Mouse (Mus musculus): ENCODE measurements around the gene Med12l. TPM values are rescaled to one million over a fixed set of nuclear protein-coding genes. Genes with fewer than 3 reads are reported as not detected.
"Not testable (repeated sequence)": the region's sequence is repeated elsewhere in the genome, so short reads cannot be mapped to it uniquely, and the experiment has no call there.

Med12l gene
- polyA plus RNA-seq, 1 experiment from 2014 or later, result 3.1 TPM

GRCm38 (mm10) chr3:59128681-59129080 lies 123.1 kb downstream of the Med12l start:
- Histone ChIP-seq H3K27me3 (no peaks in the 10 kb centered on the region), H3K4me2 (replicated peaks) (no peak overlapping the region), H3K27ac (replicated peaks) (no peak overlapping the region), H3K4me3 (replicated peaks) (no peak overlapping the region), H3K4me1 (peaks cover 6% of the 10 kb centered on the region; the same call in 1 of the 2 replicates), H3K9me3 (replicated peaks) (no peaks in the 10 kb centered on the region), H3K36me3 (no peaks in the 10 kb centered on the region), H3K9ac (no peak overlapping the region)
- WGBS, result 81% methylated on average over 20 of the region's 20 CpGs
- ATAC-seq (ENCODE audit: insufficient number of reproducible peaks, low FRiP score, low TSS enrichment, low read depth), result no peak

GRCm38 (mm10) chr3:59129547-59129946 lies 123.9 kb downstream of the Med12l start:
- Histone ChIP-seq H3K9ac (no peak overlapping the region), H3K27ac (replicated peaks) (no peak overlapping the region), H3K4me1 (peaks cover 6% of the 10 kb centered on the region; the same call in 1 of the 2 replicates), H3K9me3 (replicated peaks) (no peaks in the 10 kb centered on the region), H3K27me3 (no peaks in the 10 kb centered on the region), H3K4me2 (replicated peaks) (no peak overlapping the region), H3K4me3 (replicated peaks) (no peak overlapping the region), H3K36me3 (no peaks in the 10 kb centered on the region)
- 89% methylated on average over 3 of the region's 3 CpGs for WGBS
- ATAC-seq (ENCODE audit: insufficient number of reproducible peaks, low FRiP score, low TSS enrichment, low read depth), result no peak

DNA sequence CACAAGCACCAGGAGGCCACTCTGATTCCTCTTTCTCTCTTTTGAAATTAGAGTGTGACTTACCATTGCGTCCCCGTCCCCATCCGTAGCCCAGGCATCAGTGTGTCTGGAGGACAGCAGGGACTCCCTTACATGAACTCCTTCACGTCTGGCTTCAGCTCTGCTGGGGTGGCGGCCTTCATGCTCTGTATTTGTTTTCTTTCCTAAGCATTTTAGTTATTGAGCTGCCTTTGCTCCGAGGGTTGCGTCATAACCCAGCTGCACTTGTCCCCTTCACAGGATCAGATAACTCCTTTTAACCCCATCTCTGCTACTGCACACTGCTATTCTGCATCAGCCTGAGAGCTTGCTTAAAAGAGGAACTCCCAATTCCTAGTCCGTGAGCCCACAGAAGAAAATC lies 124.8 kb downstream of the Med12l start:
- no peak overlapping the region for H3K9ac ChIP-seq
- H3K4me1 ChIP-seq, result peaks cover 6% of the 10 kb centered on the region; the same call in 1 of the 2 replicates
- H3K4me3 ChIP-seq (replicated peaks), result no peak overlapping the region
- no peak for ATAC-seq (ENCODE audit: insufficient number of reproducible peaks, low FRiP score, low TSS enrichment, low read depth)
- no peak overlapping the region for H3K4me2 ChIP-seq (replicated peaks)
- no peaks in the 10 kb centered on the region for H3K36me3 ChIP-seq
- no peaks in the 10 kb centered on the region for H3K27me3 ChIP-seq
- no peak overlapping the region for H3K27ac ChIP-seq (replicated peaks)
- 45% methylated on average over 8 of the region's 8 CpGs for WGBS
- no peaks in the 10 kb centered on the region for H3K9me3 ChIP-seq (replicated peaks)

- Histone ChIP-seq H3K9me3 (replicated peaks) (no peaks in the 10 kb centered on the region), H3K36me3 (no peaks in the 10 kb centered on the region), H3K4me2 (replicated peaks) (no peak overlapping the region), H3K27ac (replicated peaks) (no peak overlapping the region), H3K9ac (no peak overlapping the region), H3K4me1 (peaks cover 6% of the 10 kb centered on the region; the same call in 1 of the 2 replicates), H3K27me3 (no peaks in the 10 kb centered on the region), H3K4me3 (replicated peaks) (no peak overlapping the region)
- ATAC-seq (ENCODE audit: insufficient number of reproducible peaks, low FRiP score, low TSS enrichment, low read depth), result no peak
- WGBS, result 28% methylated on average over 4 of the region's 4 CpGs
These were observed 125.5 kb downstream of the Med12l start for GRCm38 (mm10) chr3:59131081-59131480.

DNA sequence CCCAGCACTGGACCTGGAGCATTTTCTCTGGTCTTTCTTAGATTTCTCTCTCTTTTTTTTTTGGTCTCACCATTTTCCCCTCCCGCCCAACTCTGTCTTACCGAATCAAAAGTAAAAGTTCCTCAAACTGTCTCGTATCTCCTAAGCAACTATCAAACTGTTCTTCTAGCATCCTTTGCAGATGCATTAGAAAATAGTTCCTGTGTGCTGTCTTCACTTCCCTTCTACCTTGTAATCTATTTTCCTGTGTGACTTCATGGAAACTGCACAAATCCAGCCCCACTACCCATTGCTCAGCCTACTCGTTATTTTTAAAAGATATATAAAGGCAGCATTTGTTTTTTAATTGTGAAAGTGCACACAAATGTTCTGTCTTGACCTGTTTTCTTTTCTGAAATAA lies 126.3 kb downstream of the Med12l start:
- no peak overlapping the region for H3K4me3 ChIP-seq (replicated peaks)
- H3K9me3 ChIP-seq (replicated peaks), result no peaks in the 10 kb centered on the region
- H3K27ac ChIP-seq (replicated peaks), result no peak overlapping the region
- H3K9ac ChIP-seq, result no peak overlapping the region
- WGBS, result 87% methylated on average over 4 of the region's 4 CpGs
- no peak for ATAC-seq (ENCODE audit: insufficient number of reproducible peaks, low FRiP score, low TSS enrichment, low read depth)
- no peaks in the 10 kb centered on the region for H3K27me3 ChIP-seq
- no peak overlapping the region for H3K4me2 ChIP-seq (replicated peaks)
- H3K36me3 ChIP-seq, result no peaks in the 10 kb centered on the region
- peaks cover 6% of the 10 kb centered on the region; the same call in 1 of the 2 replicates for H3K4me1 ChIP-seq

GRCm38 (mm10) chr3:59133189-59133588 lies 127.6 kb downstream of the Med12l start:
- no peak for ATAC-seq (ENCODE audit: insufficient number of reproducible peaks, low FRiP score, low TSS enrichment, low read depth)

DNA sequence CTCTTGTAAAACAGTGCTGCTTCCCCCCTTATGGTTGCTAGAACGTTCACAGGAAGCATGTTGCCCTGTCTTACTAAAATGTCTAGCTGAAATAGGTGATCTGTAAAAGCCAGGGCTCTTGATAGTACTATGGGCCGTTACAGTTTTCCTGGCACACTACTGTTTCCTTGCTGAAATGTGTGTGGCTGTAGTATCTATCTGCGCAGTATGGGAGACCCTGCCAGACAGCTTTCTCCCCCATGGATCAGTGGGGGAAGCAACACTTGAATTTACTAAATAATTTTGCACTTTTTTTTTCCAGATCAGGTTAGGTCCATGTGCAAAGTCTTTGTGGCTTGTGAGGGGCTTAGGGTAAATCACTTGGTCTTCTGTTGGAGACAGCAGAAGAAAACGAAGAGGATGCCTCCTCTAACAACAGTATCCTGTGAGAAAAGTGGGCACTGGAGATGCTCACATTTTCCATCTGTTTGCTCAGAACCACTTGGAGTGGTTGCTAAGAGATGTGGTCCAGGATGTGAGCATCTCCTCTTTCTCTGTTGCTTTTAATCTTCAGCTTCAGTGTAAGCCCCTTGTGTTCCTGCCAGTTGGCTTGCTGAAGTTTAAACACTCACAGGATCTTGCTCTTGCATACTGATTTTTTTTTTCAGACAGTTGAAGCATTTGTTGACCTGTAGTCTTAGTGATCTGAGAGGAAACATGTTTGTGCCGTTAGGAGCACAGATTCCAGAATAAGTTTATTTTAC lies 130.5 kb downstream of the Med12l start:
- Histone ChIP-seq H3K4me1 (no peaks in the 10 kb centered on the region; the same call in 1 of the 2 replicates), H3K9ac (no peak overlapping the region), H3K4me2 (replicated peaks) (no peak overlapping the region), H3K27ac (replicated peaks) (no peak overlapping the region), H3K27me3 (no peaks in the 10 kb centered on the region), H3K9me3 (replicated peaks) (no peaks in the 10 kb centered on the region), H3K4me3 (replicated peaks) (no peak overlapping the region), H3K36me3 (no peaks in the 10 kb centered on the region)
- WGBS, result 73% methylated on average over 5 of the region's 5 CpGs
- ATAC-seq (ENCODE audit: insufficient number of reproducible peaks, low FRiP score, low TSS enrichment, low read depth), result no peak

More at GRCm38 (mm10) chr3:59133189-59133588, 127.6 kb downstream of the Med12l start:
- Histone ChIP-seq H3K27ac (replicated peaks) (no peak overlapping the region), H3K27me3 (no peaks in the 10 kb centered on the region), H3K9ac (no peak overlapping the region), H3K4me2 (replicated peaks) (no peak overlapping the region), H3K9me3 (replicated peaks) (no peaks in the 10 kb centered on the region), H3K4me1 (peaks cover 6% of the 10 kb centered on the region; the same call in 1 of the 2 replicates), H3K36me3 (no peaks in the 10 kb centered on the region), H3K4me3 (replicated peaks) (no peak overlapping the region)
- WGBS, result 76% methylated on average over 5 of the region's 5 CpGs

- H3K4me2 ChIP-seq (replicated peaks), result no peak overlapping the region
- no peaks in the 10 kb centered on the region for H3K4me1 ChIP-seq
- H3K9ac ChIP-seq, result no peak overlapping the region
- no peaks in the 10 kb centered on the region for H3K27me3 ChIP-seq
- 79% methylated on average over 12 of the region's 12 CpGs for WGBS
- H3K36me3 ChIP-seq, result no peaks in the 10 kb centered on the region
- no peak overlapping the region for H3K27ac ChIP-seq (replicated peaks)
- no peaks in the 10 kb centered on the region for H3K9me3 ChIP-seq (replicated peaks)
- no peak overlapping the region for H3K4me3 ChIP-seq (replicated peaks)
- ATAC-seq (ENCODE audit: insufficient number of reproducible peaks, low FRiP score, low TSS enrichment, low read depth), result no peak
These were observed 133.4 kb downstream of the Med12l start for GRCm38 (mm10) chr3:59138946-59139468.

- Histone ChIP-seq H3K9me3 (replicated peaks) (no peaks in the 10 kb centered on the region), H3K27me3 (no peaks in the 10 kb centered on the region), H3K27ac (replicated peaks) (no peak overlapping the region), H3K9ac (no peak overlapping the region), H3K36me3 (no peaks in the 10 kb centered on the region), H3K4me3 (replicated peaks) (no peak overlapping the region), H3K4me2 (replicated peaks) (no peak overlapping the region), H3K4me1 (no peaks in the 10 kb centered on the region)
- no peak for ATAC-seq (ENCODE audit: insufficient number of reproducible peaks, low FRiP score, low TSS enrichment, low read depth)
These were observed 134.0 kb downstream of the Med12l start for GRCm38 (mm10) chr3:59139651-59140051.

GRCm38 (mm10) chr3:59140115-59140514 lies 134.5 kb downstream of the Med12l start:
- H3K9me3 ChIP-seq (replicated peaks), result no peaks in the 10 kb centered on the region
- no peak overlapping the region for H3K27ac ChIP-seq (replicated peaks)
- H3K4me2 ChIP-seq (replicated peaks), result no peak overlapping the region
- no peaks in the 10 kb centered on the region for H3K4me1 ChIP-seq
- no peak for ATAC-seq (ENCODE audit: insufficient number of reproducible peaks, low FRiP score, low TSS enrichment, low read depth)
- H3K36me3 ChIP-seq, result no peaks in the 10 kb centered on the region
- H3K27me3 ChIP-seq, result no peaks in the 10 kb centered on the region
- H3K9ac ChIP-seq, result no peak overlapping the region
- 80% methylated on average over 2 of the region's 2 CpGs for WGBS
- no peak overlapping the region for H3K4me3 ChIP-seq (replicated peaks)

- WGBS, result 73% methylated on average over 4 of the region's 4 CpGs
These were observed 135.3 kb downstream of the Med12l start for GRCm38 (mm10) chr3:59140941-59141340.

More at GRCm38 (mm10) chr3:59140941-59141340, 135.3 kb downstream of the Med12l start:
- H3K9me3 ChIP-seq (replicated peaks); H3K4me3 ChIP-seq (replicated peaks); H3K27me3 ChIP-seq; ATAC-seq (ENCODE audit: insufficient number of reproducible peaks, low FRiP score, low TSS enrichment, low read depth); H3K4me2 ChIP-seq (replicated peaks); H3K4me1 ChIP-seq; H3K36me3 ChIP-seq; H3K9ac ChIP-seq; H3K27ac ChIP-seq (replicated peaks): not testable (repeated sequence)
